ENCODE assay signal across 9 mouse cellular contexts in genomic region chr19:57325748-57326300, GRCm38 (mm10). TPM values are rescaled to one million over a fixed set of nuclear protein-coding genes. Genes with fewer than 3 reads are reported as not detected.
DNase-seq lines count a peak whose midpoint lies in the region; ATAC-seq and TF ChIP-seq lines count a peak whose summit lies in the region.
"Had no signal": no experiment of that assay in that cellular context is flagged by ENCODE, and none has a peak within 500 bp of the region (broad histone marks: within the 10 kb centered on the region; RNA-seq: fewer than 3 reads in every experiment).

No protein-coding gene starts in this region.

- no peaks in the 10 kb centered on the region for H3K4me1 ChIP-seq in hindbrain, postnatal 0 days (ENCODE audit: insufficient read depth, low read length)
- H3K4me1 ChIP-seq in liver, embryonic 14.5 days (replicated peaks; ENCODE audit: control insufficient read depth in 2 of 2, insufficient read depth in 2 of 2, low read length in 1 of 2) = peaks cover 0 to 9% of the 10 kb centered on the region in 2 experiments; a peak in 1 of 4 replicates
- H3K4me1 ChIP-seq: heart, embryonic 13.5 days had no signal

- H3K27ac ChIP-seq in hindbrain, postnatal 0 days = no peak overlapping the region
- H3K27ac ChIP-seq in liver, embryonic 14.5 days = no peak overlapping the region
- H3K27ac ChIP-seq: heart, embryonic 13.5 days had no signal

- no peak for TF ChIP-seq EP300 in liver, embryonic 14.5 days (IDR thresholded peaks at IDR 0.05; ENCODE audit: low read depth)

- no peak overlapping the region for H3K9ac ChIP-seq in hindbrain, postnatal 0 days (replicated peaks; ENCODE audit: low read length)
- no peak overlapping the region for H3K9ac ChIP-seq in liver, embryonic 14.5 days (replicated peaks)
- H3K9ac ChIP-seq: heart, embryonic 13.5 days had no signal

- no peak for ATAC-seq in hindbrain, postnatal 0 days
- no peak for ATAC-seq in liver, embryonic 14.5 days (ENCODE audit: insufficient read depth)

- no peaks in the 10 kb centered on the region for H3K9me3 ChIP-seq in hindbrain, postnatal 0 days (ENCODE audit: low read length)
- no peaks in the 10 kb centered on the region for H3K9me3 ChIP-seq in liver, embryonic 14.5 days (ENCODE audit: control insufficient read depth, low read length)

- no peak overlapping the region for H3K4me2 ChIP-seq in hindbrain, postnatal 0 days (ENCODE audit: low read depth, low read length)
- H3K4me2 ChIP-seq in liver, embryonic 14.5 days (ENCODE audit: low read depth) = no peak overlapping the region
- H3K4me2 ChIP-seq: heart, embryonic 13.5 days had no signal

- DNase-seq in urinary bladder, postnatal 14 days (ENCODE audit: low spot score) = peak; percentile 78
- DNase-seq in urinary bladder, adult 2 months (ENCODE audit: low spot score) = no peak
- peak; percentile 82 for DNase-seq in adrenal gland, postnatal 14 days
- DNase-seq in embryo, embryonic 11 days = peak; percentile 84
- peak; percentile 85 for DNase-seq in hindbrain, postnatal 0 days (ENCODE audit: low spot score)
- DNase-seq in liver, embryonic 14.5 days (ENCODE audit: low read depth in 3 of 3, low spot score in 3 of 3) = peak in 1 of 3 experiments; percentile 23
- peak; percentile 83 for DNase-seq in retina, embryonic 14.5 days (ENCODE audit: low spot score)
- peak; percentile 63 for DNase-seq in yolk sac, embryonic 10.5 days (ENCODE audit: low spot score)

- no peak overlapping the region for H3K4me3 ChIP-seq in hindbrain, postnatal 0 days (ENCODE audit: low read length)
- no peak overlapping the region for H3K4me3 ChIP-seq in liver, embryonic 14.5 days (ENCODE audit: insufficient read depth in 1 of 2, low read depth in 2 of 2, low read length in 2 of 2)
- H3K4me3 ChIP-seq: heart, embryonic 13.5 days had no signal

- WGBS in hindbrain, postnatal 0 days = 32% methylated on average over 7 of the region's 7 CpGs
- 22% methylated on average over 7 of the region's 7 CpGs for WGBS in liver, embryonic 14.5 days (ENCODE audit: insufficient replicate concordance)

- no peaks in the 10 kb centered on the region for H3K27me3 ChIP-seq in hindbrain, postnatal 0 days (ENCODE audit: insufficient read depth, low read length)
- H3K27me3 ChIP-seq in liver, embryonic 14.5 days (ENCODE audit: control insufficient read depth, insufficient read depth, low read length) = no peaks in the 10 kb centered on the region
- H3K27me3 ChIP-seq: heart, embryonic 13.5 days had no signal

- H3K36me3 ChIP-seq in hindbrain, postnatal 0 days (ENCODE audit: insufficient read depth, low read length) = no peaks in the 10 kb centered on the region
- no peaks in the 10 kb centered on the region for H3K36me3 ChIP-seq in liver, embryonic 14.5 days (replicated peaks; ENCODE audit: control insufficient read depth, insufficient read depth, low read depth)
- H3K36me3 ChIP-seq: heart, embryonic 13.5 days had no signal

- peak; percentile 85 for TF ChIP-seq CTCF in hindbrain, postnatal 0 days (IDR thresholded peaks at IDR 0.05; ENCODE audit: low read depth)
- TF ChIP-seq CTCF in liver, embryonic 14.5 days (IDR thresholded peaks at IDR 0.05; ENCODE audit: low read depth) = peak; percentile 68

RNA-seq across cellular contexts. Expression of gene Ablim1, which starts 11.1 kb away (rescaled TPM):
- polyA plus RNA-seq in urinary bladder, adult 2 months (2012; rRNA removed) = 24.3 and 40.2 TPM in 2 replicates
- total RNA-seq in adrenal gland, postnatal 14 days (2021) = 68.8 and 95.8 TPM in 2 replicates
- 71.7 and 110 TPM in 2 replicates for total RNA-seq in hindbrain, postnatal 0 days (2014; rRNA removed)
- 43.0 and 44.7 TPM in 2 replicates for polyA plus RNA-seq in hindbrain, postnatal 0 days (2015; fragmentation: Nextera tagmentation; extraction: Ambion mirVana)
- polyA plus RNA-seq in liver, embryonic 14.5 days (2012; rRNA removed) = 2.8 and 3.0 TPM in 2 replicates
- polyA plus RNA-seq in liver, embryonic 14.5 days (2014; fragmentation: Nextera tagmentation; extraction: Ambion mirVana) = 4.7 and 6.3 TPM in 2 replicates

RNA-seq across cellular contexts. Expression of gene Fam160b1, which starts 34.7 kb away (rescaled TPM):
- 13.9 and 17.3 TPM in 2 replicates for polyA plus RNA-seq in urinary bladder, adult 2 months (2012; rRNA removed)
- 21.3 and 24.4 TPM in 2 replicates for total RNA-seq in adrenal gland, postnatal 14 days (2021)
- total RNA-seq in hindbrain, postnatal 0 days (2014; rRNA removed) = 18.2 and 19.7 TPM in 2 replicates
- polyA plus RNA-seq in hindbrain, postnatal 0 days (2015; fragmentation: Nextera tagmentation; extraction: Ambion mirVana) = 10.9 and 11.2 TPM in 2 replicates
- 4.8 and 5.1 TPM in 2 replicates for polyA plus RNA-seq in liver, embryonic 14.5 days (2012; rRNA removed)
- polyA plus RNA-seq in liver, embryonic 14.5 days (2014; fragmentation: Nextera tagmentation; extraction: Ambion mirVana) = 5.4 and 6.4 TPM in 2 replicates
